Mouse (Mus musculus) thymus, adult 2 months (tissue): ENCODE results near the gene Yipf6. TPM values are rescaled to one million over a fixed set of nuclear protein-coding genes. Genes with fewer than 3 reads are reported as not detected.
"Not testable (repeated sequence)": the region's sequence is repeated elsewhere in the genome, so short reads cannot be mapped to it uniquely, and the experiment has no call there.

Experiments
- DNase-seq: peaks from one replicate; pipeline ENCODE4 v3.0.0; 2021
- H3K27ac ChIP-seq: fragments of 200-500 bp; 2 replicates; pipeline ENCODE4 v1.5.1; 2012; ENCODE audit warnings: low read length, control low read depth; ENCODE audit not compliant: control insufficient read depth, insufficient read depth
- H3K27me3 ChIP-seq: fragments of 200-500 bp; 2 replicates; pipeline ENCODE4 v1.6.1; 2012; ENCODE audit warnings: mild to moderate bottlenecking, low read length, moderate library complexity, mixed read lengths; ENCODE audit not compliant: control insufficient read depth, insufficient read depth
- H3K36me3 ChIP-seq: fragments of 200-500 bp; 2 replicates; pipeline ENCODE4 v1.6.1; 2012; ENCODE audit warnings: mild to moderate bottlenecking, low read length, moderate library complexity; ENCODE audit not compliant: control insufficient read depth, insufficient read depth
- H3K4me1 ChIP-seq: fragments of 200-500 bp; replicated peaks from 2 replicates; pipeline ENCODE4 v1.6.1; 2012; ENCODE audit warnings: low read length; ENCODE audit not compliant: control insufficient read depth, insufficient read depth
- H3K4me3 ChIP-seq: fragments of 200-500 bp; 2 replicates; pipeline ENCODE4 v1.5.1; 2012; ENCODE audit warnings: mild to moderate bottlenecking, low read length, control low read depth, moderate library complexity; ENCODE audit not compliant: control insufficient read depth, insufficient read depth
- CTCF ChIP-seq: fragments of 200-500 bp; IDR thresholded peaks from 2 replicates; pipeline ENCODE4 v1.5.1; 2012; ENCODE audit warnings: mild to moderate bottlenecking, control low read depth, low read length, moderate library complexity, borderline replicate concordance; ENCODE audit not compliant: control insufficient read depth, poor library complexity, insufficient read depth; ENCODE audit errors: extremely low read depth
- POLR2A ChIP-seq: fragments of 200-500 bp; IDR thresholded peaks from 2 replicates; pipeline ENCODE4 v1.6.1; 2012; ENCODE audit warnings: mild to moderate bottlenecking, low read length, control low read depth, moderate library complexity; ENCODE audit not compliant: control insufficient read depth, poor library complexity, insufficient read depth; ENCODE audit errors: extremely low read depth
- WGBS: fragments of 180-500 bp; shearing (Covaris S2); methylation state at CpG from one replicate; pipeline ENCODE4 v1.1.7; 2018; 5-methylcytosine and 5-hydroxymethylcytosine counted together
- polyA plus RNA-seq: library from polyadenylated mRNA; depleted of rRNA; stranded (reverse); fragments of >200 nt; gene quantifications from 2 replicates; pipeline ENCODE4 v1.2.3, GENCODE M21; 2012; rRNA removed

Yipf6 gene
- polyA plus RNA-seq, 1 experiment: 16.5 TPM

DNA sequence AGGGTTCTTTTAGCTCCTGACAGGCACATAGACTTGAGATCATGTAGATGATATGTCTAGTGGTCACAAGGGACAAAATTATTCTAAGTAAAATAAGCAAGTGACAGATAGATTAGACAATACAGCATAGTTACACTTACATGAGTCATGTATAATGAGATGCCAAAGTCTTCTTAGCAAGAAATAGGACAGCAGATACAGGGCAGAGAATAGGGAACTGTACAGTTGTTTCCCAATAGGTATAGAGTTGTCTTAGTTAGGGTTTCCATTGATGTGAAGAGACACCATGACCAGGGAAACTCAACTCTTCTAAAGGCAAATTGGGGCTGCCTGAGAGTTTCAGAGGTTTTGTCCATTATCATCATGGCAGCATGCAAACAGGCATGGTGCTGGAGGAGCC is 27.6 kb downstream of the Yipf6 start:
- Histone ChIP-seq H3K4me3 (no peak overlapping the region), H3K27me3 (no peaks in the 10 kb centered on the region), H3K27ac (no peak overlapping the region), H3K36me3 (no peaks in the 10 kb centered on the region), H3K4me1 (no peaks in the 10 kb centered on the region)
- TF ChIP-seq CTCF (no peak), POLR2A (no peak)
- DNase-seq: no peak

DNA sequence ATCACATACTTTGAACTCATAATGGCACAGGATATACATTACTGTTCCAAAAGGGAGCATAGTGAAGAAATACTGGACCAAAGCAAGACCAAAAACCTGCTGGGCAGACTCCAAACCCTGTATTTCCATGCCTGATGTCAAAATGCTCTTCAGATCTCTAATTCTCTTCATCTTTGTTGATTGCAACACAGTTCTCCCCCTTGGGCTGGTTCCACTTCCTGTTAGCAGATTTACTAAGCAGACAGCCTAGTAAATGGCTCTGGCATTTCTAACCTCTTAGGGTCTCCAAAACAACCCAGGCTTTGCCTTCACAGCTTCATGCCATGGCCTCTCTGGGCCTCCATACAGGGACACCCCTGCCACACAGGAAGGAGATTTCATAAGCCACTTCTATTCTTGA is 28.4 kb downstream of the Yipf6 start:
- TF ChIP-seq CTCF: no peak
- TF ChIP-seq POLR2A: no peak
- DNase-seq: no peak
- no peak overlapping the region for H3K4me3 ChIP-seq
- no peaks in the 10 kb centered on the region for H3K4me1 ChIP-seq
- H3K27me3 ChIP-seq: no peaks in the 10 kb centered on the region
- H3K36me3 ChIP-seq: no peaks in the 10 kb centered on the region
- no peak overlapping the region for H3K27ac ChIP-seq

DNA sequence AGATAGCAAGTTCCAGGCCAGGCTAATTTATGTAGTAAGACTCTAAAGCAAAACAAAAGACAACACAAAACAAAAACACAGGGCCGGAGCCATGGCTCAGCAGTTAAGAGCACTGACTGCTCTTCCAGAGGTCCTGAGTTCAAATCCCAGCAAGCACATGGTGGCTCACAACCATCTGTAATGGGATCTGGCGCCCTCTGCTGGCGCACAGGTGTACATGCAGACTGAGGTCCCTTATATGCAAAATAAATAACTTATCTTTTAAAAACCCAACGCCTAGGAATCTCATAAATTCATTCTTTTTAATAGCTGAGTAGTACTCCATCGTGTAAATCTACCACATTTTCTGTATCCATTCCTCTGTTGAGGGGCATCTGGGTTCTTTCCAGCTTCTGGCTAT is 50.5 kb downstream of the Yipf6 start:
- not testable (repeated sequence) for H3K4me1 ChIP-seq, H3K4me3 ChIP-seq, H3K27ac ChIP-seq, DNase-seq, H3K36me3 ChIP-seq, H3K27me3 ChIP-seq
- peak; percentile 33; the same call in 1 of the 2 replicates for TF ChIP-seq CTCF
- WGBS: 65% methylated on average over 5 of the region's 5 CpGs

DNA sequence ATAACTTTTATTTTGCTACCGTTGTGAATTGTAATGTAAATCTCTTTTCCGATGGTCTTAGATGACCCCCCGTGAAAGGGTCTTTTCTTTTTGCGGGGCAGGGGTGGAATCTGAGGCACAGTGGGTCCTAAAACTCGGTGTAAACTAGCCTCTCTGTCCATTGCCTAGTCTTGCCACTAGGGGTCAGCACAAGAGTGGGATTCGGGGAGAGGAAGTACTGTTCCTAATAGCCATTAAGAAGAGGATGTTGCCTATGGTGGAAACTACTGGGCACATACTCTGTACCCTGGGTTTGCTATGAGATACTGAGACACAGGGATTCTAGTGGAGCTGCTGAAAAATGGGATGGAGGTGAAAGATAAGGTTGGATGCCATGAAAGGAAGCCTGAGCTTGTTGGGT is 53.5 kb downstream of the Yipf6 start:
- H3K27ac ChIP-seq: no peak overlapping the region
- no peak overlapping the region for H3K4me3 ChIP-seq
- DNase-seq: peak; percentile 28
- no peaks in the 10 kb centered on the region for H3K36me3 ChIP-seq
- TF ChIP-seq CTCF (no peak), POLR2A (no peak)
- 24% methylated on average over 6 of the region's 6 CpGs for WGBS
- no peaks in the 10 kb centered on the region for H3K4me1 ChIP-seq
- H3K27me3 ChIP-seq: no peaks in the 10 kb centered on the region

Other genes starting within 250 kb of the Yipf6 start
- gene Ophn1, start 45.3 kb upstream of the Yipf6 start, polyA plus RNA-seq: 1.1 and 1.6 TPM in 2 replicates
- 3.7 and 10.1 TPM in 2 replicates for gene Stard8, start 66.9 kb downstream of the Yipf6 start, polyA plus RNA-seq
- gene Efnb1, start 199.8 kb downstream of the Yipf6 start, polyA plus RNA-seq: 8.9 and 9.6 TPM in 2 replicates